Mouse (Mus musculus): Measurements from ENCODE around the gene Aplf. TPM values are rescaled to one million over a fixed set of nuclear protein-coding genes. Genes with fewer than 3 reads are reported as not detected.
"Not testable (repeated sequence)": the region's sequence is repeated elsewhere in the genome, so short reads cannot be mapped to it uniquely, and the experiment has no call there.

Aplf gene
- polyA plus RNA-seq, 1 experiment from 2014 or later = 15.0 TPM

GRCm38 (mm10) chr6:87653478-87653877, 18.5 kb downstream of the Aplf start:
- no peaks in the 10 kb centered on the region for H3K4me1 ChIP-seq (replicated peaks; ENCODE audit: control insufficient read depth, insufficient read depth, low read length)
- H3K27ac ChIP-seq (ENCODE audit: low read depth) = no peak overlapping the region
- no peak overlapping the region for H3K9ac ChIP-seq (ENCODE audit: low read length)
- H3K4me2 ChIP-seq (ENCODE audit: low read length) = no peak overlapping the region
- 0 out of 2 replicates have a peak, but pooled peaks cover 10% of the 10 kb centered on the region for H3K36me3 ChIP-seq (ENCODE audit: control insufficient read depth, insufficient read depth, low read length)
- no peak overlapping the region for H3K4me3 ChIP-seq (ENCODE audit: low read depth, low read length)
- no peaks in the 10 kb centered on the region for H3K9me3 ChIP-seq (ENCODE audit: control insufficient read depth, low read length)
- DNase-seq (ENCODE audit: low spot score) = no peak
- WGBS = 58% methylated on average over 3 of the region's 3 CpGs
- no peak for ATAC-seq (replicated peaks; ENCODE audit: low FRiP score, low TSS enrichment, low read depth)
- H3K27me3 ChIP-seq (replicated peaks; ENCODE audit: control insufficient read depth, insufficient read depth, low read length) = no peaks in the 10 kb centered on the region

- no peak overlapping the region for H3K4me3 ChIP-seq (ENCODE audit: low read depth, low read length)
- H3K36me3 ChIP-seq (ENCODE audit: control insufficient read depth, insufficient read depth, low read length) = 0 out of 2 replicates have a peak, but pooled peaks cover 7% of the 10 kb centered on the region
- ATAC-seq (replicated peaks; ENCODE audit: low FRiP score, low TSS enrichment, low read depth) (no peak), DNase-seq (ENCODE audit: low spot score) (no peak)
- H3K4me2 ChIP-seq (ENCODE audit: low read length) = no peak overlapping the region
- no peaks in the 10 kb centered on the region for H3K9me3 ChIP-seq (ENCODE audit: control insufficient read depth, low read length)
- H3K4me1 ChIP-seq (replicated peaks; ENCODE audit: control insufficient read depth, insufficient read depth, low read length) = no peaks in the 10 kb centered on the region
- no peak overlapping the region for H3K27ac ChIP-seq (ENCODE audit: low read depth)
- WGBS = 96% methylated on average over 9 of the region's 9 CpGs
- H3K9ac ChIP-seq (ENCODE audit: low read length) = no peak overlapping the region
- H3K27me3 ChIP-seq (replicated peaks; ENCODE audit: control insufficient read depth, insufficient read depth, low read length) = no peaks in the 10 kb centered on the region
These were observed 19.3 kb downstream of the Aplf start for GRCm38 (mm10) chr6:87652670-87653069.

GRCm38 (mm10) chr6:87651787-87652186, 20.2 kb downstream of the Aplf start:
- Histone ChIP-seq H3K27me3 (replicated peaks; ENCODE audit: control insufficient read depth, insufficient read depth, low read length) (no peaks in the 10 kb centered on the region), H3K36me3 (ENCODE audit: control insufficient read depth, insufficient read depth, low read length) (0 out of 2 replicates have a peak, but pooled peaks cover 7% of the 10 kb centered on the region), H3K4me1 (replicated peaks; ENCODE audit: control insufficient read depth, insufficient read depth, low read length) (no peaks in the 10 kb centered on the region), H3K9me3 (ENCODE audit: control insufficient read depth, low read length) (no peaks in the 10 kb centered on the region), H3K9ac (ENCODE audit: low read length) (no peak overlapping the region), H3K27ac (ENCODE audit: low read depth) (no peak overlapping the region), H3K4me2 (ENCODE audit: low read length) (no peak overlapping the region), H3K4me3 (ENCODE audit: low read depth, low read length) (no peak overlapping the region)
- WGBS = 89% methylated on average over 5 of the region's 5 CpGs
- DNase-seq (ENCODE audit: low spot score) = no peak
- ATAC-seq (replicated peaks; ENCODE audit: low FRiP score, low TSS enrichment, low read depth) = no peak

GRCm38 (mm10) chr6:87638134-87638660, 33.8 kb downstream of the Aplf start:
- DNase-seq (ENCODE audit: low spot score) = no peak
- H3K9ac ChIP-seq (ENCODE audit: low read length) = no peak overlapping the region
- 34% methylated on average over 11 of the region's 11 CpGs for WGBS

GRCm38 (mm10) chr6:87632176-87632575, 39.8 kb downstream of the Aplf start:
- H3K36me3 ChIP-seq (ENCODE audit: control insufficient read depth, insufficient read depth, low read length) = 0 out of 2 replicates have a peak, but pooled peaks cover 3% of the 10 kb centered on the region
- no peaks in the 10 kb centered on the region for H3K4me1 ChIP-seq (replicated peaks; ENCODE audit: control insufficient read depth, insufficient read depth, low read length)
- ATAC-seq (replicated peaks; ENCODE audit: low FRiP score, low TSS enrichment, low read depth) (no peak), DNase-seq (ENCODE audit: low spot score) (no peak)
- 83% methylated on average over 4 of the region's 4 CpGs for WGBS
- H3K4me3 ChIP-seq (ENCODE audit: low read depth, low read length) = no peak overlapping the region
- H3K27ac ChIP-seq (ENCODE audit: low read depth) = no peak overlapping the region
- no peak overlapping the region for H3K4me2 ChIP-seq (ENCODE audit: low read length)
- no peak overlapping the region for H3K9ac ChIP-seq (ENCODE audit: low read length)
- no peaks in the 10 kb centered on the region for H3K27me3 ChIP-seq (replicated peaks; ENCODE audit: control insufficient read depth, insufficient read depth, low read length)
- H3K9me3 ChIP-seq (ENCODE audit: control insufficient read depth, low read length) = no peaks in the 10 kb centered on the region

More at GRCm38 (mm10) chr6:87638134-87638660, 33.8 kb downstream of the Aplf start:
- Histone ChIP-seq H3K4me3 (ENCODE audit: low read depth, low read length) (no peak overlapping the region), H3K4me2 (ENCODE audit: low read length) (no peak overlapping the region), H3K9me3 (ENCODE audit: control insufficient read depth, low read length) (no peaks in the 10 kb centered on the region), H3K4me1 (replicated peaks; ENCODE audit: control insufficient read depth, insufficient read depth, low read length) (peaks cover 8% of the 10 kb centered on the region; the same call in 1 of the 2 replicates), H3K36me3 (ENCODE audit: control insufficient read depth, insufficient read depth, low read length) (no peaks in the 10 kb centered on the region), H3K27me3 (replicated peaks; ENCODE audit: control insufficient read depth, insufficient read depth, low read length) (no peaks in the 10 kb centered on the region), H3K27ac (ENCODE audit: low read depth) (no peak overlapping the region; the same call in 1 of the 2 replicates)
- no peak for ATAC-seq (replicated peaks; ENCODE audit: low FRiP score, low TSS enrichment, low read depth)

GRCm38 (mm10) chr6:87628936-87629335, 43.1 kb downstream of the Aplf start:
- H3K4me2 ChIP-seq (ENCODE audit: low read length) = not testable (repeated sequence)

GRCm38 (mm10) chr6:87623151-87623550, 48.8 kb downstream of the Aplf start:
- Histone ChIP-seq H3K27me3 (replicated peaks; ENCODE audit: control insufficient read depth, insufficient read depth, low read length) (no peaks in the 10 kb centered on the region), H3K9ac (ENCODE audit: low read length) (no peak overlapping the region), H3K4me2 (ENCODE audit: low read length) (no peak overlapping the region), H3K36me3 (ENCODE audit: control insufficient read depth, insufficient read depth, low read length) (no peaks in the 10 kb centered on the region), H3K4me1 (replicated peaks; ENCODE audit: control insufficient read depth, insufficient read depth, low read length) (peaks cover 3% of the 10 kb centered on the region; the same call in 1 of the 2 replicates), H3K9me3 (ENCODE audit: control insufficient read depth, low read length) (no peaks in the 10 kb centered on the region), H3K27ac (ENCODE audit: low read depth) (no peak overlapping the region), H3K4me3 (ENCODE audit: low read depth, low read length) (no peak overlapping the region)
- ATAC-seq (replicated peaks; ENCODE audit: low FRiP score, low TSS enrichment, low read depth) = no peak
- no peak for DNase-seq (ENCODE audit: low spot score)
- WGBS = 89% methylated on average over 3 of the region's 3 CpGs

More at GRCm38 (mm10) chr6:87628936-87629335, 43.1 kb downstream of the Aplf start:
- H3K27ac ChIP-seq (ENCODE audit: low read depth); H3K9me3 ChIP-seq (ENCODE audit: control insufficient read depth, low read length); H3K4me1 ChIP-seq (replicated peaks; ENCODE audit: control insufficient read depth, insufficient read depth, low read length); ATAC-seq (replicated peaks; ENCODE audit: low FRiP score, low TSS enrichment, low read depth); H3K36me3 ChIP-seq (ENCODE audit: control insufficient read depth, insufficient read depth, low read length); H3K9ac ChIP-seq (ENCODE audit: low read length); H3K4me3 ChIP-seq (ENCODE audit: low read depth, low read length); H3K27me3 ChIP-seq (replicated peaks; ENCODE audit: control insufficient read depth, insufficient read depth, low read length); DNase-seq (ENCODE audit: low spot score): not testable (repeated sequence)
- 67% methylated on average over 15 of the region's 15 CpGs for WGBS

GRCm38 (mm10) chr6:87621281-87621680, 50.7 kb downstream of the Aplf start:
- H3K4me2 ChIP-seq (ENCODE audit: low read length) = no peak overlapping the region
- H3K9ac ChIP-seq (ENCODE audit: low read length) = no peak overlapping the region
- H3K4me1 ChIP-seq (replicated peaks; ENCODE audit: control insufficient read depth, insufficient read depth, low read length) = peaks cover 3% of the 10 kb centered on the region; the same call in 1 of the 2 replicates
- H3K27ac ChIP-seq (ENCODE audit: low read depth) = peak overlapping the region; percentile 62; the same call in 1 of the 2 replicates
- 40% methylated on average over 3 of the region's 3 CpGs for WGBS
- no peak for DNase-seq (ENCODE audit: low spot score)
- ATAC-seq (replicated peaks; ENCODE audit: low FRiP score, low TSS enrichment, low read depth) = no peak
- H3K9me3 ChIP-seq (ENCODE audit: control insufficient read depth, low read length) = no peaks in the 10 kb centered on the region
- no peaks in the 10 kb centered on the region for H3K36me3 ChIP-seq (ENCODE audit: control insufficient read depth, insufficient read depth, low read length)
- no peak overlapping the region for H3K4me3 ChIP-seq (ENCODE audit: low read depth, low read length)
- no peaks in the 10 kb centered on the region for H3K27me3 ChIP-seq (replicated peaks; ENCODE audit: control insufficient read depth, insufficient read depth, low read length)

GRCm38 (mm10) chr6:87618021-87618420, 54.0 kb downstream of the Aplf start:
- WGBS = 69% methylated on average over 8 of the region's 8 CpGs
- Histone ChIP-seq H3K9me3 (ENCODE audit: control insufficient read depth, low read length) (no peaks in the 10 kb centered on the region), H3K4me2 (ENCODE audit: low read length) (no peak overlapping the region), H3K4me1 (replicated peaks; ENCODE audit: control insufficient read depth, insufficient read depth, low read length) (peaks cover 3% of the 10 kb centered on the region; the same call in 1 of the 2 replicates), H3K27me3 (replicated peaks; ENCODE audit: control insufficient read depth, insufficient read depth, low read length) (no peaks in the 10 kb centered on the region), H3K36me3 (ENCODE audit: control insufficient read depth, insufficient read depth, low read length) (no peaks in the 10 kb centered on the region), H3K27ac (ENCODE audit: low read depth) (no peak overlapping the region), H3K9ac (ENCODE audit: low read length) (no peak overlapping the region), H3K4me3 (ENCODE audit: low read depth, low read length) (no peak overlapping the region)
- DNase-seq (ENCODE audit: low spot score) (no peak), ATAC-seq (replicated peaks; ENCODE audit: low FRiP score, low TSS enrichment, low read depth) (no peak)
